Mouse (Mus musculus) embryonic facial prominence, embryonic 11.5 days (tissue): ENCODE data around the gene Inha. TPM values are rescaled to one million over a fixed set of nuclear protein-coding genes. Genes with fewer than 3 reads are reported as not detected.

Experiments
- ATAC-seq: fragments of 200-750 bp; cut with Nextera tagmentation; replicated peaks from 2 replicates; pipeline ENCODE4 v1.8.0; 2017; ENCODE audit warnings: low read depth; ENCODE audit not compliant: insufficient number of reproducible peaks, low FRiP score, low TSS enrichment
- DNase-seq: peaks from one replicate; pipeline ENCODE4 v3.0.0-alpha.2; 2015; ENCODE audit warnings: low spot score
- H3K27ac ChIP-seq: fragments of 300-500 bp; sonication (generic); replicated peaks from 2 replicates; pipeline ENCODE4 v1.5.1; 2014; ENCODE audit warnings: mild to moderate bottlenecking, low read depth, low read length, control low read depth
- H3K27me3 ChIP-seq: fragments of 300-500 bp; sonication (generic); 2 replicates; pipeline ENCODE4 v1.6.1; 2014; ENCODE audit warnings: mild to moderate bottlenecking, low read length, moderate library complexity, mixed read lengths; ENCODE audit not compliant: control insufficient read depth, insufficient read depth
- H3K36me3 ChIP-seq: fragments of 300-500 bp; sonication (generic); replicated peaks from 2 replicates; pipeline ENCODE4 v1.6.1; 2014; ENCODE audit warnings: low read depth, mild to moderate bottlenecking, low read length, moderate library complexity, mixed read lengths; ENCODE audit not compliant: control insufficient read depth, insufficient read depth
- H3K4me1 ChIP-seq: fragments of 300-500 bp; sonication (generic); 2 replicates; pipeline ENCODE4 v1.6.1; 2014; ENCODE audit warnings: low read length, mixed read lengths; ENCODE audit not compliant: control insufficient read depth, insufficient read depth
- H3K4me2 ChIP-seq: fragments of 300-500 bp; sonication (generic); 2 replicates; pipeline ENCODE4 v1.6.1; 2014; ENCODE audit warnings: low read depth, mild to moderate bottlenecking, control low read depth, low read length, moderate library complexity
- H3K4me3 ChIP-seq: fragments of 300-500 bp; sonication (generic); 2 replicates; pipeline ENCODE4 v1.5.1; 2014; ENCODE audit warnings: low read depth, low read length, control low read depth
- H3K9ac ChIP-seq: fragments of 300-500 bp; sonication (generic); replicated peaks from 2 replicates; pipeline ENCODE4 v1.6.1; 2014; ENCODE audit warnings: mild to moderate bottlenecking, control low read depth, low read length
- H3K9me3 ChIP-seq: fragments of 300-500 bp; sonication (generic); replicated peaks from 2 replicates; pipeline ENCODE4 v1.6.1; 2016; ENCODE audit warnings: mild to moderate bottlenecking, low read length, inconsistent platforms, mixed read lengths; ENCODE audit not compliant: control insufficient read depth
- WGBS: fragments of 180-500 bp; shearing (Covaris S2); extraction: QIAGEN DNeasy Blood & Tissue Kit; methylation state at CpG from one replicate; pipeline ENCODE4 v1.1.7; 2014; 5-methylcytosine and 5-hydroxymethylcytosine counted together
- polyA plus RNA-seq: library from polyadenylated mRNA; unstranded; fragments of >200 nt; fragmentation: Nextera tagmentation; extraction: Ambion mirVana; gene quantifications from 2 replicates; pipeline ENCODE4 v1.2.1, GENCODE M21; 2014

Inha gene
- polyA plus RNA-seq, 1 experiment from 2014 or later, result 1.9 TPM

GRCm38 (mm10) chr1:75532280-75533172 is 25.6 kb downstream of the Inha start:
- H3K4me2 ChIP-seq, result no peak overlapping the region
- ATAC-seq (no peak), DNase-seq (no peak)
- H3K27me3 ChIP-seq, result no peaks in the 10 kb centered on the region
- H3K9ac ChIP-seq, result no peak overlapping the region
- H3K4me3 ChIP-seq, result no peak overlapping the region
- H3K9me3 ChIP-seq, result no peaks in the 10 kb centered on the region
- no peak overlapping the region for H3K27ac ChIP-seq
- 85% methylated on average over 19 of the region's 19 CpGs for WGBS
- peaks cover 3% of the 10 kb centered on the region for H3K36me3 ChIP-seq
- no peaks in the 10 kb centered on the region for H3K4me1 ChIP-seq

GRCm38 (mm10) chr1:75533325-75534252 is 26.7 kb downstream of the Inha start:
- no peaks in the 10 kb centered on the region for H3K9me3 ChIP-seq
- H3K27ac ChIP-seq, result no peak overlapping the region
- 87% methylated on average over 19 of the region's 19 CpGs for WGBS
- no peak overlapping the region for H3K9ac ChIP-seq
- H3K4me1 ChIP-seq, result no peaks in the 10 kb centered on the region
- peaks cover 3% of the 10 kb centered on the region for H3K36me3 ChIP-seq
- no peaks in the 10 kb centered on the region for H3K27me3 ChIP-seq
- H3K4me2 ChIP-seq, result no peak overlapping the region
- no peak for ATAC-seq
- no peak overlapping the region for H3K4me3 ChIP-seq
- DNase-seq, result no peak

GRCm38 (mm10) chr1:75537587-75537986 is 30.7 kb downstream of the Inha start:
- Histone ChIP-seq H3K9me3 (no peaks in the 10 kb centered on the region), H3K4me3 (no peak overlapping the region), H3K27me3 (no peaks in the 10 kb centered on the region), H3K27ac (no peak overlapping the region), H3K4me1 (no peaks in the 10 kb centered on the region), H3K4me2 (no peak overlapping the region), H3K9ac (no peak overlapping the region), H3K36me3 (no peaks in the 10 kb centered on the region; the same call in 1 of the 2 replicates)
- ATAC-seq (no peak), DNase-seq (no peak)
- 90% methylated on average over 2 of the region's 2 CpGs for WGBS

GRCm38 (mm10) chr1:75538597-75539190 is 31.8 kb downstream of the Inha start:
- 86% methylated on average over 9 of the region's 9 CpGs for WGBS

GRCm38 (mm10) chr1:75541496-75541895 is 34.6 kb downstream of the Inha start:
- no peak overlapping the region for H3K4me3 ChIP-seq
- H3K27ac ChIP-seq, result no peak overlapping the region
- ATAC-seq (no peak), DNase-seq (no peak)
- H3K4me2 ChIP-seq, result no peak overlapping the region
- no peaks in the 10 kb centered on the region for H3K4me1 ChIP-seq
- WGBS, result 93% methylated on average over 7 of the region's 7 CpGs
- H3K9ac ChIP-seq, result no peak overlapping the region
- no peaks in the 10 kb centered on the region for H3K9me3 ChIP-seq
- no peaks in the 10 kb centered on the region for H3K36me3 ChIP-seq
- no peaks in the 10 kb centered on the region for H3K27me3 ChIP-seq

More at GRCm38 (mm10) chr1:75538597-75539190, 31.8 kb downstream of the Inha start:
- no peaks in the 10 kb centered on the region; the same call in 1 of the 2 replicates for H3K36me3 ChIP-seq
- H3K4me1 ChIP-seq, result no peaks in the 10 kb centered on the region
- no peak for DNase-seq
- H3K27ac ChIP-seq, result no peak overlapping the region
- no peak for ATAC-seq
- H3K4me3 ChIP-seq, result no peak overlapping the region
- H3K27me3 ChIP-seq, result no peaks in the 10 kb centered on the region
- no peak overlapping the region for H3K9ac ChIP-seq
- no peak overlapping the region for H3K4me2 ChIP-seq
- H3K9me3 ChIP-seq, result no peaks in the 10 kb centered on the region

- DNase-seq (no peak), ATAC-seq (no peak)
- WGBS, result 89% methylated on average over 6 of the region's 6 CpGs
- no peaks in the 10 kb centered on the region for H3K9me3 ChIP-seq
- H3K4me2 ChIP-seq, result no peak overlapping the region
- no peaks in the 10 kb centered on the region for H3K27me3 ChIP-seq
- peaks cover 5% of the 10 kb centered on the region; the same call in 1 of the 2 replicates for H3K4me1 ChIP-seq
- no peak overlapping the region for H3K27ac ChIP-seq
- H3K36me3 ChIP-seq, result no peaks in the 10 kb centered on the region
- H3K4me3 ChIP-seq, result no peak overlapping the region
- H3K9ac ChIP-seq, result no peak overlapping the region
Measured at GRCm38 (mm10) chr1:75544351-75544750, 37.5 kb downstream of the Inha start.

- Histone ChIP-seq H3K27me3 (no peaks in the 10 kb centered on the region), H3K27ac (peak within 1 kb of the TSS; percentile 66), H3K9ac (peak within 1 kb of the TSS; percentile 90), H3K4me1 (peaks cover 5% of the 10 kb centered on the region; the same call in 1 of the 2 replicates), H3K36me3 (no peaks in the 10 kb centered on the region; the same call in 1 of the 2 replicates), H3K4me2 (peak within 1 kb of the TSS; percentile 71), H3K4me3 (peak within 1 kb of the TSS; percentile 73), H3K9me3 (no peaks in the 10 kb centered on the region)
- WGBS, result 2% methylated on average over 49 of the region's 64 CpGs
- ATAC-seq, result peak; percentile 84
- DNase-seq, result peak; percentile 77
Measured at GRCm38 (mm10) chr1:75545965-75546956, 39.4 kb downstream of the Inha start, which contains the start of gene Slc4a3. TSS of gene Slc4a3 (plus strand) at chr1:75546266.
